Mouse (Mus musculus) CD4-positive naive resting alpha-beta T cell, adult 57 days (primary cell): ENCODE measurements around the gene Habp2. TPM values are rescaled to one million over a fixed set of nuclear protein-coding genes. Genes with fewer than 3 reads are reported as not detected.

Experiments used
- total RNA-seq: library from RNA; stranded (reverse); gene quantifications from one replicate; pipeline ENCODE4 v1.2.4, GENCODE M21; 2023

The Habp2 gene
- total RNA-seq = not detected

DNA sequence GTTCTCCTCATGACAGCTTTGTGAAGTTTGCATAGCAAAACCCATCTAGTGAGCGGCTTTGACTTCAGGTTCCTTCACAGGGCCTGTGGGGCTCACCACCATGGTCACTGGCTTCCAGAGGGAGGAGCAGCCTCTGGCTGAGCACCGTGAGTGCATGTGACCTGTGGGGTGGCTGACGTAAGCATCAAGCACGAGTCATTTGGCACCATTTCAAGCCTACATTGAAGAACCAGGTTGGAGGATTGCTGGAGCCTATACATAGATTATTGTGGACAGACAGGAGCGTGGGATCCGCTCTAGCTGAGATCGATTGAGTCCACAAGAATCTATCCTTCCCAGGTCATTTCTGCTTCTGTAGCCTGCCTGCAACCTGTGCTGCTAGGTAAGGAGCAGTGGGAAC, at the start of gene Habp2:
Gene Habp2, plus strand, starts transcription at position 272 of the 400 bp plus-strand sequence.

Other genes with a start within 250 kb of the Habp2 start
- 0.12 TPM for gene Nrap, start 102.9 kb downstream of the Habp2 start, total RNA-seq
- gene Casp7, start 110.0 kb downstream of the Habp2 start, total RNA-seq = 10.4 TPM
- gene Plekhs1, start 174.5 kb downstream of the Habp2 start, total RNA-seq = 1.2 TPM